Mouse (Mus musculus): Measurements from ENCODE around the gene Dcaf6.

DNA sequence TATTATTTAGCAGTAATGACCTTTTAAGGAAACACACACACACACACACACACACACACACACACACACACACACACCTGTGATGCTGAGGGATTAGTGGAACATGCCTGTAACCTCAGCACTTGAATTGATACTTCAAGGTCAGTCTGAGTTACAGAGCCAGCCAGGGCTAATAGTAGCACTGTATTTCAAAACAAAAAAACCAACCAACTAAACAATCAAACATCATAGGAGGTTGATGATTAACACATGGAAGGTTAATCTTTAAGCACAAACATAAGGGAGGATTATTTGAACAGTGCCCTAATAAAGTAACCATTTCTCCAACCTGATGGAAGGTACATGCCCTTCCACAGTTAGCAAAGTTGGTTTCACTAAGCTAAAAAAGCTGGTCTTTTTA is 111.6 kb downstream of the Dcaf6 start:
- TF ChIP-seq CTCF (IDR thresholded peaks at IDR 0.05; ENCODE audit: control insufficient read depth, insufficient read depth, insufficient replicate concordance, low read depth, low read length) (no peak), POLR2A (IDR thresholded peaks at IDR 0.05; ENCODE audit: control insufficient read depth, low read depth, low read length) (no peak)
